In the genomic region with DNA sequence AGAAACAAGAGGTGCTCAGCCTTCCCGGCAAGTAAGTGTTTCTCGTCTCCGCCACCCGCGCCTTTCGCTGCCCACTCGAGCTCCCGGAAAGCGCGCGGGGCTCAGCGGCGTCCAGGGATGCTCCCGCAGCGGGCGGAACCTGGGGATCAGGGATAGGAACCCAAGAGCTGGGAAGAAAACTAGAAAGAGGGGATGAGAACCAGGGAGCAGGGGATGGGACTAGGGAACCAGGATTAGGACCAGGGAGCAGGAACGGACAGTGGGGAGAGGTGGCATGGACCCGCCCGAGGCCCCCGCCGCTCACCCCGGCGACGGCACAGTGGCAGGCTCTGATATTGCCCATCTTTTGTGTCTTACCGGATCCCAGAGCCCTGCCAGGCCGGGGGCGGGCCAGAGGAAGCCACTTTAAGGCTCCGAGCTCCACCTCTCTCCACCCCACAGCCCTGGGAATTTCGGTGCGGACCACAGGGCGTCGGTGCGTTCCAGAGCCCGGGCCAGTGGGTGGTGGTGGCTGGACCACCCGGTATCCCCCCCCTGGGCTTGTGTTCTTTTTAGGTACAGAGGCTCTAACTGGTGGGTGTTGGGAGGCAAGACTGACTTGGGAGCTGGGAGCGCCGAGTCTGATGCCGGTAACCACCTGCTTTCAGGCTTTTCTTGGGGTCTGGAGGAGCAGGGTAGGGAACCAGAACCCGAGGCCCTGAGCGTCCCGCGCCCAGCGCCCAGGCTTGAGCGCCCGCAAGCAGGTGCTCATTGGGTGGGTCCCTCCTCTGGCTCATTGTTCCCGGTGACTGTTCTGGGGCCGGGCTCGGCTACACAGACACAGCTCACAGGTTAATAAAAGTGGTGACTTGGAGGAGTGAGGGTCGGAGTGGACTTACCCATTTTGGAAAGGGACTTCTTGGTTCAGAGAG, we compare ENCODE assay signal across 8 mouse cellular contexts. TPM values are rescaled to one million over a fixed set of nuclear protein-coding genes. Genes with fewer than 3 reads are reported as not detected.
DNase-seq lines count a peak whose midpoint lies in the region; ATAC-seq lines count a peak whose summit lies in the region.

No protein-coding gene starts in this region.

- H3K9me3 ChIP-seq in embryonic facial prominence, embryonic 13.5 days = no peaks in the 10 kb centered on the region
- H3K9me3 ChIP-seq in limb, embryonic 11.5 days (ENCODE audit: control insufficient read depth, low read length) = no peaks in the 10 kb centered on the region
- H3K9me3 ChIP-seq in midbrain, embryonic 13.5 days = no peaks in the 10 kb centered on the region

- 1% methylated on average over 49 of the region's 49 CpGs for WGBS in embryonic facial prominence, embryonic 13.5 days
- 2% methylated on average over 41 of the region's 49 CpGs for WGBS in limb, embryonic 11.5 days
- under 1% methylated on average over 49 of the region's 49 CpGs for WGBS in midbrain, embryonic 13.5 days

- H3K4me2 ChIP-seq in embryonic facial prominence, embryonic 13.5 days = peak overlapping the region; percentile 95
- peak overlapping the region; percentile 87 for H3K4me2 ChIP-seq in limb, embryonic 11.5 days (ENCODE audit: low read depth, severe bottlenecking)
- peak overlapping the region; percentile 91 for H3K4me2 ChIP-seq in midbrain, embryonic 13.5 days (replicated peaks)

- no peak overlapping the region for H3K27ac ChIP-seq in embryonic facial prominence, embryonic 13.5 days
- no peak overlapping the region for H3K27ac ChIP-seq in limb, embryonic 11.5 days (replicated peaks; ENCODE audit: low read depth, low read length)
- peak overlapping the region; percentile 60 for H3K27ac ChIP-seq in midbrain, embryonic 13.5 days

- peaks cover 70% of the 10 kb centered on the region for H3K27me3 ChIP-seq in embryonic facial prominence, embryonic 13.5 days
- peaks cover 31% of the 10 kb centered on the region for H3K27me3 ChIP-seq in limb, embryonic 11.5 days (ENCODE audit: control insufficient read depth, insufficient read depth, low read length)
- H3K27me3 ChIP-seq in midbrain, embryonic 13.5 days = peaks cover 44% of the 10 kb centered on the region

- peak overlapping the region; percentile 66 for H3K9ac ChIP-seq in embryonic facial prominence, embryonic 13.5 days
- no peak overlapping the region for H3K9ac ChIP-seq in limb, embryonic 11.5 days (ENCODE audit: low read length)
- H3K9ac ChIP-seq in midbrain, embryonic 13.5 days (replicated peaks) = peak overlapping the region; percentile 76

- no peaks in the 10 kb centered on the region for H3K36me3 ChIP-seq in embryonic facial prominence, embryonic 13.5 days
- no peaks in the 10 kb centered on the region for H3K36me3 ChIP-seq in limb, embryonic 11.5 days (ENCODE audit: control insufficient read depth, insufficient read depth, low read length)
- no peaks in the 10 kb centered on the region for H3K36me3 ChIP-seq in midbrain, embryonic 13.5 days

- ATAC-seq in embryonic facial prominence, embryonic 13.5 days (ENCODE audit: insufficient number of reproducible peaks, insufficient read depth, low FRiP score, low TSS enrichment, low read depth) = peak; percentile 56; the same call in 1 of the 2 replicates
- peak; percentile 52; the same call in 1 of the 2 replicates for ATAC-seq in limb, embryonic 11.5 days (ENCODE audit: insufficient number of reproducible peaks, low FRiP score, low TSS enrichment, low read depth)
- peak; percentile 88 for ATAC-seq in midbrain, embryonic 13.5 days

- H3K4me3 ChIP-seq in embryonic facial prominence, embryonic 13.5 days = peak overlapping the region; percentile 50
- peak overlapping the region; percentile 28 for H3K4me3 ChIP-seq in limb, embryonic 11.5 days (ENCODE audit: low read depth, low read length)
- H3K4me3 ChIP-seq in midbrain, embryonic 13.5 days (replicated peaks) = peak overlapping the region; percentile 66

- H3K4me1 ChIP-seq in embryonic facial prominence, embryonic 13.5 days = peaks cover 14% of the 10 kb centered on the region
- peaks cover 5% of the 10 kb centered on the region; the same call in 1 of the 2 replicates for H3K4me1 ChIP-seq in limb, embryonic 11.5 days (ENCODE audit: control insufficient read depth, insufficient read depth, low read length)
- H3K4me1 ChIP-seq in midbrain, embryonic 13.5 days (replicated peaks) = peaks cover 16% of the 10 kb centered on the region

- peak; percentile 8 to 9 for DNase-seq in lung, adult 18-20 months
- DNase-seq in lung, postnatal 25 days (ENCODE audit: low spot score) = no peak
- peak; percentile 9 for DNase-seq in heart, postnatal 4 days
- DNase-seq in limb, embryonic 11.5 days (ENCODE audit: low spot score) = peak; percentile 41
- no peak for DNase-seq in T-cell, adult 2 months (ENCODE audit: low spot score)
- DNase-seq in urinary bladder, postnatal 36 days (ENCODE audit: low spot score in 2 of 2) = no peak

RNA-seq across cellular contexts. Expression of a gene that starts 0.7 kb away (rescaled TPM):
- 11.4 and 12.2 TPM in 2 replicates for polyA plus RNA-seq in embryonic facial prominence, embryonic 13.5 days (2015; fragmentation: Nextera tagmentation; extraction: Ambion mirVana)
- total RNA-seq in heart, postnatal 4 days (2021) = 10 to 100 TPM; 42.9 to 46.6 TPM
- polyA plus RNA-seq in limb, embryonic 11.5 days (2014; fragmentation: Nextera tagmentation; extraction: Ambion mirVana) = 6.2 and 6.8 TPM in 2 replicates
- 20.5 and 22.1 TPM in 2 replicates for polyA plus RNA-seq in midbrain, embryonic 13.5 days (2015; fragmentation: Nextera tagmentation; extraction: Ambion mirVana)

Comparison
In these comparisons a context has a peak if more than half of its experiments do, and no peak if none do; other contexts are left out.
1. DNase-seq: peak in lung, adult 18-20 months (2 of 2), heart, postnatal 4 days (single experiment) and limb, embryonic 11.5 days (single experiment); none in lung, postnatal 25 days (single experiment), T-cell, adult 2 months (single experiment) and urinary bladder, postnatal 36 days (0 of 2).
2. Peak in every context shown above with its lines, with median percentiles within 50 percentile points of each other: ATAC-seq, H3K4me2 ChIP-seq and H3K4me3 ChIP-seq.